Mouse (Mus musculus) forelimb bud, embryonic 11.5 days (tissue): Measurements from ENCODE around the gene Itpripl2.

Experiments used
- DNase-seq: peaks from one replicate; pipeline ENCODE4 v3.0.0-alpha.2; 2012; ENCODE audit warnings: low read depth, low spot score

The Itpripl2 gene

GRCm38 (mm10) chr7:118491431-118492147, at the start of gene Itpripl2:
TSS of gene Itpripl2 (minus strand) at chr7:118491975.
- peak; percentile 58 for DNase-seq

DNA sequence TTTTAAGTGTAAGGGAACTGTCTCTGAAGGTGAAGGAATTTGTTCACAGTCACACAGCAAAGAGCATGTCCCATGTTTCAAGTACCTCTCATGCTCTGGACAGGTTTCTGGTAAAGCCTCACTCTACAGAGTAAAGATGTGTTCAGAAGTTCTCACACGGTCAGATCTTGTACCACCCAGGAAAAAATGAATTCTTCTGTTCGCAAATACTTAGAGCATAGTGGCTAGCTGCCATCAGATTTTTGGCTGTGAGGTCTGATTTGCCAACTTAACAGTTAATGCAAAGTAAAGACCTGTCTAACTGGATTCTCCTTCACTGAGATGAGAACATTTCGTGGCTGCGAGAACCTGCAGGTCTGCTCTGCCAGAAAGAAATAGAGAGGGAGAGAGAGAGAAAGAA, 43.3 kb upstream of the Itpripl2 start:
- DNase-seq = no peak

- no peak for DNase-seq
Measured at GRCm38 (mm10) chr7:118534326-118534725, 42.6 kb upstream of the Itpripl2 start.

DNA sequence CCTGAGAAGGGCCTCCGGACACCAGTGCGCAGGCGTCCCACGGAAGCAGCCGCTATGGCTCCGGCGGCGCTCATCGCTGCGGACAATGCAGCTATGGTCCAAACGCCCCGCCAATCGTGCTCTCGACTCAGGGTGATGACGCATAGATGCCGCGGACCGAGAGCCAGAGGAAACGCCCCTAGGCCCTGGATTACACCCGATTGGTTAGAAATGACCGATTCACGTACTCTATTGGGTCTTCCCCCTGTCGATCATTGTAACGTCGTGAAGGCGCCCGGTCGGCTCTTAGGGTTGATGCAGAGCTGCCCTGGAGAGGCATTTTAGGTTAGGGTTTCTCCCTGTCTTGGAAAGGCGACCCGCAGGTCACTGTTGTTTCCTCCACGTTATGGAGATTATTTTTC, 41.4 kb upstream of the Itpripl2 start, which contains the start of gene Coq7:
TSS of gene Coq7 (minus strand) at position 179 of the 401 bp plus-strand sequence.
- peak; percentile 100 for DNase-seq

DNA sequence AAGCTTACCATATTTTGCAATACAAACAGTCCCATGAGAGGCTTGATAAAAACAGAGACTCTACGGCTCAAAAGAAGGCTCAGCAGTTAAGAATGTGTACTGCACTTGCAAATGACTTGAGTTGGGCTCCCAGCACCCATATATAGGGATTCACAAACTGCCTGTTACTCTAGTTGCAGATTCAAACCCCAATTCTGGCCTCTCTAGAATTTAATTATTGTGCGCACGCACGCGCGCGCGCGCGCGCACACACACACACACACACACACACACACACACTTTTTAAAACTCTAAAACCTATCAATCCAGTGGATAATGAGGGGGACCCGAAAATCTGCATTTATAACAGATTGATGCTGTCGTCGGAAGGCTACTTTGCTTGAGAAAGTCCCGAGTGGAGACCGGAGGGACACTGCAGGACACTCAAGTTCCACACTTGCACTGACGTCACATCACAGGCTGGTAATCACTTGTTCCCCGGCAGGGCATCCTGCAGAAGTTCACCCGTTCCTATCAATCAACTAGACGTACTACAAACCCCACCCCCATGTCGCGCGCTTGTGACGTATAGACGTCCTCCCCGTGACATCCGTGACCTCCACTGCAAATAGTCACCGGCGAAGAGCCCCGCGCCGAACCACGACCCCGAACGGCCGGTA, 40.9 kb upstream of the Itpripl2 start:
- peak; percentile 96 for DNase-seq

DNA sequence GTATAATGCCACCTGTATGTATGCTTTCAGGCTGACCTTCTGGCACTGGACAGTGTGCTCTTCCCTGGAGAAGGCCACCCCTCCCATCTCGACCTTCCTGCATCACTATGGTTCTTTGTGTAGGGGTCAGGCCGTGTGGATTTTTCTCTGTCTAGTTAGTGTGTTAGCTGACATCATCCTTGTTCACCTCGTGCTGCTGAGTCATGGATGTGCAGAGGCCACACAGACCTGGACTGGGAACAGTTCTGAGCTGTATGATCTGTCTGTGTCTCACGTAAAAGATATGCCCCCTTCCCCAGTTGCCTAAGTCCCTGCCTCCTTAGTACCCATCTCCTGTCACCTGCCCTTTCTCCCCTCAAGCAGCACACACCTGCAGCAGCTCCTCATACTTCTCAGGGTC, 35.2 kb upstream of the Itpripl2 start:
- no peak for DNase-seq

DNA sequence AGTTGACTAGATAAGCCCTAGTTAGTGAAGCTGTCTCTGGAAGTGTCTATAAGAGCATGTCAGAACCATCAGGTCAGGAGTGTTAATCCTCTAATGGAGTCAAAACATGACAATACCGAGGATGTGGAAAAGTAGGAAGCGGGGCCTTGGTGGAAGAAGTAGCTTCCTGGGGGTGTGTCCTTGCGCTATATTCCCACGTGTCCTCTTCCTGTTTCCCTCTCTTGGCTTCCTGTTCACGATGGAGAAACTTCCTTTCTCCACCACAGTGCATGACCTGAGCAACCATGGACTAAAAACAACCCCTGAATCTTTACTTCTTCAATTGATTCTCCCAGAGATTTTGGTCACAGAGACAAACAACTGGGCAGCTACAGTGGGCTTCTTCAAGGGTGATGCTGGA, 30.3 kb upstream of the Itpripl2 start:
- DNase-seq = no peak

- DNase-seq = no peak
Measured at GRCm38 (mm10) chr7:118519661-118520060, 27.9 kb upstream of the Itpripl2 start.

- peak; percentile 57 for DNase-seq
Measured at GRCm38 (mm10) chr7:118518687-118519086, 26.9 kb upstream of the Itpripl2 start.

DNA sequence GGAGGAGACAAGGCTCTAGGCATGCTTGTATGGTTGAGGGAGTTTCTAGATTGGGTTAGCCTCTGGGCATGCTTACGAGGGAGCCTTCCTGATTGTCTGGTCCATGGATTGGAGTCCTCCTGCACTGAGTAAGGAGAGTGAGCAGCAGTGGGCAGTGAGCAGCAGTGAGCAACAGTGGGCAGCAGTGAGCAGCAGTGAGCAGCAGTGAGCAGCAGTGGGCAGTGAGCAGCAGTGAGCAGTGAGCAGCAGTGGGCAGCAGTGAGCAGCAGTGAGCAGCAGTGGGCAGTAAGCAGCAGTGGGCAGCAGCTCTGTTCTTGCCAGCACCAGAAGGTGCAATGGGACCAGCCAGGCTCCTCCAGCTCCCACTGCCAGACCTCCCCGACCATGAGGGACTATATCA, 26.0 kb upstream of the Itpripl2 start:
- peak; percentile 10 for DNase-seq

- no peak for DNase-seq
Measured at GRCm38 (mm10) chr7:118508556-118508955, 16.8 kb upstream of the Itpripl2 start.

DNA sequence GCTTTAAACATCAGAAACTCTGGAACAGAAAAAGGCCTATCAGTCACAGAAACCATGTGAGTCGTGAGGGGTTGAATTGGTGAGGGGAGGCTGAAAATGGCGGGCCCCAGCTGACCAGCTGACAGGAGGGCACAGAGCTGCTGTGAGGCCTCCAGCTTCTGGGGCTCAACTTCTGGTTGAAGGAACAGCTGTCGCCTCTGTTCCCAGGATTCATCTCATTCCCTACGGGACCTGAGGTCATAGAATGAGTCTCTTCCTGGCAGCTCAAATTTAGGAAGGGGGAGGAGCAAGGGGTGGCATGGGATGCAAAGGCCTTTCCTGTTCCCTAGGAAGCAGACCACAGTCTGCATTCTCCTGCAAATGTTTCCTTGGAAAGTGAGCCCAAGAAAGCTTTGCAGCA, 12.1 kb upstream of the Itpripl2 start:
- no peak for DNase-seq

DNA sequence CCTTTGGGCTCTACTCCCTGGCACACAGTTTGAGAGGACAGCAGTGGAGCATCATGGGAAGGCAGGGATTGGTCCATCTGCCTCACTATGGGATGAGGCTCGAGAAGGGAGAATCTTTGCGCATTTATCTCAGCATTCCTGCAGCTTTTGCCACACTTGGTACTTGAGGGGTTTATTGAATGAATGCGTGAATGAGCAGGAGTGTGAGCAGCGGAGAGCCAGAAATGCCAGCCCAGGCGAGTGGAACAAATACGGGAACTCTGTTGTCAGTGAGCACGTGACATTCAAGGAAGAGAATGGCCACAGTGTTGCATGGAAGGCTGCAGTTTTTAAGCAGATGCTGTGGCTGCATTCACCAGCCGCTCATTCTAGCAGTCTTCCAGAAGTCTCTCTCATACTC, 10.6 kb upstream of the Itpripl2 start:
- DNase-seq = no peak

GRCm38 (mm10) chr7:118499784-118500435, 8.1 kb upstream of the Itpripl2 start:
- no peak for DNase-seq

DNA sequence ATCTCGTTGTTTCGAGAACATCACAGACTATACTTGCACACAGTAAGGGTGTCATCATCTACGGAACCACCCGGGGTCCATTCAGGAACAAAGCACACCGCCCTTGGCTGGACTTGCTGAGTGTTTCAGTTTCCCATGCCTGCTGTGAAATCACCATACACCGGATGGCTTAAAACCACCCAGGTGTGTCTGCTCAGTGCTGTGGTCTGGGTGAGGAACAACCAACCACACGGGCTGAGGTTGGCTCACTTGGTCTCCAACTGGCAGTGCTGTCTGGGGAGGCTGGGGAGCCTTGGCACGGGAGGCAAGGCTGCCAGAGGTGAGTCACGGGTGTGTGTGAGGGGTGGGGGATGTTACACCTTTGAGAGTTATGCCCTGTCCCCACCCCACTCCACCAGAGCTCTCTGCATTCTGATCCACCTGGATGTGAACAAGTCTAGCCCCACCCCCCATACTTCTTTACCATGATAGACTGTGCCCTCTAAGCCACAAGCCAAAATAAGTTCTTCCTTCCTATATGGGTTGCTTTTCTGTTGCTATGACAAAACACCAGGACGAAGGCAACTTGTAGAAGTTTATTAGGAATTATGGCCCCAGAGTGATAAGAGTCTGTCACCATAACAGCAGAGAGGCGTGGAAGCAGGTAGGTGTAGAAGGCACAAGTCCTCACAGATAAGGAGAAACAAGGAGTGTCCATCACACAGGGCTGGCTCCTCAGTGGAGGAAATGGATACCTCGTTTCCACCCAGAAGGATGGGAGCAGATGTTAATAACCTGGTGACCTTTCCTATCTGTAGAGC, 7.4 kb upstream of the Itpripl2 start:
- no peak for DNase-seq

GRCm38 (mm10) chr7:118494892-118495579, 3.3 kb upstream of the Itpripl2 start:
- DNase-seq = no peak

GRCm38 (mm10) chr7:118493892-118494291, 2.1 kb upstream of the Itpripl2 start:
- DNase-seq = no peak

DNA sequence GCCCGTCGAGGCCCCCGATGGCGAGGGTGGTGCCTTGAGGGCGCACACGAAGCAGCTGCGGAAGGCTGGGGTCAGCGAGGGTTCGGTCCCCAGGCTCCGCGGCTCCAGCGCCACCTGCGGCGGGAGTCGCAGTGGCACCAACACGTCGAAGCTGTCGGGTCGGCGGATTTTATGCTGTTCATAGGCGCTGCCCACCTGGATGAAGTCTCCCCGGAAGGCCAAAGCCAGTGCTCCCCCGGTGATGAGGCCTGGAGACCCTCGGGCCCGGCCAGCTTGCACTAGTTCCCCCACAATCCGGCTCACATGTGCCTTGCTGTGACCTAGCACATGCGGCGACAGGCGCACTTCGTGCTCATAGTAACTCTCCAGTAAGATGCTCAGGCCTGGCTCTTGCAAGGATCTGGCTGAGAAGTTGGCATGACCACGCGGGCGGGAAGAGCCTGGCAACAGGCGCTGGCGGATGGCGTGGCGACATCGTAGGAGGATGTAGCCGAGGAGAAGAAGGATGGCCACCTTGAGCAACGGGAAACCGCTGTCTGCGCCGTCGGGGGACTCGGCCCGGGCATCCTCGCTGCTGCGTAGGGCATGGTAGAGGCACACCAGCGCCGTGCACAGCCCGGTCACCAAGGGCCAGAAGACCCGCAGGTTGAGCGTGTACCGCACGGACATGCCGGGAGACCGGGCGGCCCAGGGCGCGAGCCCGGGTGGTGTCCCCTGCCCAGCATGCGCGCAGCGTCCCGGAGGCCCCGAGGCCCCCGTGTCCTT, 927 bp downstream of the Itpripl2 start:
- peak; percentile 27 for DNase-seq

DNA sequence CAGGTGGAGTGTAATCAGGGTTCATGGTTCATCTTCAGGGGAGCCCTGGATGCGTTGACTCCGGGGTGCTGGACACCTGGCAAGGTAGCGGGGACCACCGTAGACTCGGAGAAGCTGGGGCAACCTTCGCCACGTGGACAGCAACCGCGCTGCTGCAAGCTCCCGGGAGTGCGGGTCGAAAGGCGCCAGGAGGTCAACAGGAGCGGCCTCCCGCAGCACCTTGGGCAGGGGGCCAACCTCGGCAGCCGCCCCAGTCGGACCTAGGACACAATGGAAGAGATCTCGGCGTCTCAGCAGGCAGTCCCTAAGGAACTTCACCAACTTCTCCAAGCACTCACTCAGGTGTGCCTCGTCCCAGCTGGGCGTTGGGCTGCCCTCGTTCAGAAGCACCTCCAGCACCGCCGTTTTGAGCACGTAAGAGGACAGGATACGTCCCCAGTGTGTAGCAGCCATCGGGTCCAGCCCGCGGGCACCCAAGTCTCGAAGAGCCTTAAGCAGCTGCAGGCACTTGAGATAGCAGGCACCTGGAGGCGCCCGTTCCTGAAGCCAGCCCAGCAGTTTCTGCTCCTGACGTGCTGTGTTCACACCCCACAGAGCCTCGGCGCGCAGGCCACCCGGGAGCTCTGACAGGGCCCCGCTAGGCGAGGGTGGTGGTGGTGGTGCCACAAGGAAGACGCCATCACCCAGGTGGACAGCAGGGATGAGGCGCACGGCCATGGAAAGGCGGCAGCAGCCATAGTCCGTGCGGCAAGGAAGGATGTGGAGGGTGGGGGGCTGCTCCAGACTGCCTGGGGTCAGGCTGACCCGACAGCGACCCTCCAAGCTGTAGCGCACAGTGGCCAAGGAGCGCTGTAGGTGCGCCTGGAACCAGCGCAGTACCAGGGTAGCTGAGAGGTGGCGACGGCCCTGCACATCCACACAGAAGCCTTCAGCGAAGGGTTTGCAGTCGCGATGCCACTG, 1.8 kb downstream of the Itpripl2 start:
- DNase-seq = no peak
